Mouse (Mus musculus) spleen, adult 2 months (tissue): Measurements from ENCODE around the gene Gm49336. TPM values are rescaled to one million over a fixed set of nuclear protein-coding genes. Genes with fewer than 3 reads are reported as not detected.

Experiments
- DNase-seq, 2 experiments: peaks; one replicate each; pipeline versions ENCODE4 v3.0.0 to v3.0.0-alpha.2; 2012 to 2021; ENCODE audit warnings: low spot score in 2 of 2, low read depth in 1 of 2
- H3K27ac ChIP-seq: fragments of 200-500 bp; 2 replicates; pipeline ENCODE4 v1.5.1; 2012; ENCODE audit warnings: low read length, inconsistent platforms; ENCODE audit not compliant: insufficient read depth
- H3K27me3 ChIP-seq: fragments of 200-500 bp; 2 replicates; pipeline ENCODE4 v1.6.1; 2012; ENCODE audit warnings: mild to moderate bottlenecking, moderate library complexity, low read length, inconsistent platforms; ENCODE audit not compliant: control insufficient read depth, insufficient read depth
- H3K36me3 ChIP-seq: fragments of 200-500 bp; 2 replicates; pipeline ENCODE4 v1.6.1; 2012; ENCODE audit warnings: mild to moderate bottlenecking, low read length, inconsistent platforms; ENCODE audit not compliant: control insufficient read depth, insufficient read depth
- H3K4me1 ChIP-seq: fragments of 200-500 bp; 2 replicates; pipeline ENCODE4 v1.6.1; 2011; ENCODE audit warnings: inconsistent platforms; ENCODE audit not compliant: control insufficient read depth, insufficient read depth, insufficient read length
- H3K4me3 ChIP-seq: fragments of 200-500 bp; 2 replicates; pipeline ENCODE4 v1.5.1; 2011; ENCODE audit warnings: mild to moderate bottlenecking, inconsistent platforms; ENCODE audit not compliant: insufficient read depth, insufficient read length; ENCODE audit errors: extremely low read depth
- CTCF ChIP-seq: fragments of 200-500 bp; IDR thresholded peaks from 2 replicates; pipeline ENCODE4 v1.5.1; 2011; ENCODE audit warnings: mild to moderate bottlenecking, inconsistent platforms; ENCODE audit not compliant: insufficient read depth, insufficient read length, insufficient replicate concordance; ENCODE audit errors: extremely low read depth
- POLR2A ChIP-seq: fragments of 200-500 bp; IDR thresholded peaks from 2 replicates; pipeline ENCODE4 v1.6.1; 2011; ENCODE audit warnings: low read depth, low read length, inconsistent platforms
- WGBS: fragments of 180-500 bp; shearing (Covaris S2); methylation state at CpG from one replicate; pipeline ENCODE4 v1.1.7; 2018; 5-methylcytosine and 5-hydroxymethylcytosine counted together
- polyA plus RNA-seq: library from polyadenylated mRNA; depleted of rRNA; stranded (reverse); fragments of >200 nt; gene quantifications from 2 replicates; pipeline ENCODE4 v1.2.3, GENCODE M21; 2012; rRNA removed

Gene Gm49336
- polyA plus RNA-seq: 11.9 and 14.3 TPM in 2 replicates

DNA sequence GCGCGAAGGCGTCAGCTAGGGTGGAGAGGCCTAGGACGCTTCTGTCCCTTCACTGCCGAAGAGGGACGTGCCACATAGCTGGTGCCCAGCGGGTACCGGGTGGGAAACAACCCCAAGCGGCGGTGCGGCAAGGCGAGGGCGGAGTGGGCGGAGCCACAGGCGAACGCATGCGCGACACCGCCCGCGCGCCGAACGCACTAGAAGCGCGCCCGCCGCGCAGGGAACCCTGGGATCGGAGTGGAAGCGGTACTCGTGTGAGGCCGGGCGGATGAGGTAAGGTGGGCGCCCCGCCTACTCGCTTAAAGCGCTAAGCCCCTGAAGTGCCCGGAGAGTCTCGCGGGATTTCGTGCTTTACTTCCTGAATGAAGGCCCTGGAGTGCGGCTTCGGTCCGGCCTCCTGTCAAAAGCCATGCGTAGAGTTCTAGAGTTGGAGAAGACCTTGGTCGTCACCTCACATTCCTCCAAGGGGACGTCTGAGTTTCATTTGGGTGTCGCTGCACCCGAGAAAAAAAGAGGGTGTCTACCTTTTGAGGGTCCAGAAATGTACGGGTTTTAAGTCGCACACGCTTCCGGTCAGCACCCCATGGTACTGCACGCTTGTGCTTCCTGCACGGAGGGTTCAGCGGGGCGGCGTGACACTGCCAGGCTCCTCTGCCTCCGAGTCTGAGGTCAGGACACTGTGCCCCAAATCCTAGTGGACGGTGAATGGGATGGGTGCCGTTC lies at the start of gene Gm49336, which contains the start of gene Nupl1:
Gene Gm49336 (minus strand): TSS at position 227 of the 723 bp plus-strand sequence.
Gene Nupl1 (minus strand): TSS at position 151 of the 723 bp plus-strand sequence.
- TF ChIP-seq CTCF: no peak
- TF ChIP-seq POLR2A: peak; percentile 91
- H3K36me3 ChIP-seq: no peaks in the 10 kb centered on the region; the same call in 1 of the 2 replicates
- WGBS: under 1% methylated on average over 62 of the region's 62 CpGs
- H3K27me3 ChIP-seq: no peaks in the 10 kb centered on the region
- peak; percentile 99 for DNase-seq
- H3K27ac ChIP-seq: peak within 1 kb of the TSS; percentile 90
- H3K4me3 ChIP-seq: peak within 1 kb of the TSS; percentile 76
- peaks cover 10% of the 10 kb centered on the region for H3K4me1 ChIP-seq

GRCm38 (mm10) chr14:60301024-60301423 lies 49.7 kb upstream of the Gm49336 start:
- H3K27me3 ChIP-seq: no peaks in the 10 kb centered on the region
- H3K4me3 ChIP-seq: no peak overlapping the region
- WGBS: 81% methylated on average over 6 of the region's 6 CpGs
- no peak for DNase-seq
- peaks cover 26% of the 10 kb centered on the region for H3K36me3 ChIP-seq
- TF ChIP-seq POLR2A: no peak
- TF ChIP-seq CTCF: no peak
- no peak overlapping the region for H3K27ac ChIP-seq
- no peaks in the 10 kb centered on the region for H3K4me1 ChIP-seq

- H3K27ac ChIP-seq: no peak overlapping the region
- peaks cover 29% of the 10 kb centered on the region for H3K36me3 ChIP-seq
- no peak for TF ChIP-seq CTCF
- no peak for TF ChIP-seq POLR2A
- H3K27me3 ChIP-seq: no peaks in the 10 kb centered on the region
- 93% methylated on average over 14 of the region's 14 CpGs for WGBS
- no peak overlapping the region for H3K4me3 ChIP-seq
- no peak for DNase-seq
- H3K4me1 ChIP-seq: no peaks in the 10 kb centered on the region
Measured at GRCm38 (mm10) chr14:60300224-60300991, 49.1 kb upstream of the Gm49336 start.

DNA sequence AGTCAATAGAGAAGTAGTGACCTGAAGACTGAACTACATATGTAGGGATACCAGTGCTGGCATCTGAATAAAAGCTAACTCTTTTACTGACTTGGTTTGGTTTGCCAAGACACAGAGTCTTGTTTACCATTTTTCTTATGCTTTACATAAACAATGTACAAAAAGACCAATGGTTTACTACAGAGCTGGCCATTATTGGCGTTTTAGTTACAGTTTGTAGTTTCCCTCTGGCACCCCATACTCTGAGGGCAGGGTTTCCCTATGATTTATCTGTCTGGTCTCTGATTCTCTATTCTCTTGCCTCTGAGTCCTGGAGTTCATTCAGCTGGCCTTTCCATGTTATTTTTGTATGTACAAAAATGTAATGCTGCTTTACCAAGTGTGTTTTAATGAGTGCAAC lies 44.2 kb upstream of the Gm49336 start:
- no peak overlapping the region for H3K27ac ChIP-seq
- H3K4me3 ChIP-seq: no peak overlapping the region
- WGBS: 91% methylated on average over 1 of the region's 1 CpGs
- H3K4me1 ChIP-seq: peaks cover 2% of the 10 kb centered on the region; the same call in 1 of the 2 replicates
- DNase-seq: no peak
- peaks cover 39% of the 10 kb centered on the region for H3K36me3 ChIP-seq
- no peaks in the 10 kb centered on the region for H3K27me3 ChIP-seq
- TF ChIP-seq POLR2A: no peak
- TF ChIP-seq CTCF: no peak

DNA sequence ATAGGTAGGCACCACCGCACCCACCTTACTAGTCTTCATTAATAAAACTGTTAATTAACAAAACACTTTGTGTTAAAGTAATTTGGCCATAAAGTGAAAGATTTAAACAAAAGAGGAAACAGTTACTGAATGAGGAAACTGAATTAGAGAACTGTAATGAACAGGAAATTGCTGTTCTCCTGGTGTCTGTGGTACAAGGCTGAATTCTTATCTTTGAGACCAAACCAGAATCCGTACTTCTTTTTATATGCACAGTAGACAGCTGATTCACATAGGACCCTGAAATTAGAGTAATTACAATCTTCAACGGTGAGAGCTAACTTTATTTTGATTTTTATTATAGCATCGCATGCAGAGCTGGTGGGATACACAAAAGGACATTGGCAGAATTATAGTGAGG lies 39.1 kb upstream of the Gm49336 start:
- H3K4me3 ChIP-seq: no peak overlapping the region
- no peak for DNase-seq
- H3K36me3 ChIP-seq: peaks cover 26% of the 10 kb centered on the region
- WGBS: 30% methylated on average over 4 of the region's 4 CpGs
- no peaks in the 10 kb centered on the region for H3K27me3 ChIP-seq
- H3K27ac ChIP-seq: peak overlapping the region; percentile 67
- H3K4me1 ChIP-seq: peaks cover 2% of the 10 kb centered on the region; the same call in 1 of the 2 replicates
- TF ChIP-seq CTCF (no peak), POLR2A (no peak)

DNA sequence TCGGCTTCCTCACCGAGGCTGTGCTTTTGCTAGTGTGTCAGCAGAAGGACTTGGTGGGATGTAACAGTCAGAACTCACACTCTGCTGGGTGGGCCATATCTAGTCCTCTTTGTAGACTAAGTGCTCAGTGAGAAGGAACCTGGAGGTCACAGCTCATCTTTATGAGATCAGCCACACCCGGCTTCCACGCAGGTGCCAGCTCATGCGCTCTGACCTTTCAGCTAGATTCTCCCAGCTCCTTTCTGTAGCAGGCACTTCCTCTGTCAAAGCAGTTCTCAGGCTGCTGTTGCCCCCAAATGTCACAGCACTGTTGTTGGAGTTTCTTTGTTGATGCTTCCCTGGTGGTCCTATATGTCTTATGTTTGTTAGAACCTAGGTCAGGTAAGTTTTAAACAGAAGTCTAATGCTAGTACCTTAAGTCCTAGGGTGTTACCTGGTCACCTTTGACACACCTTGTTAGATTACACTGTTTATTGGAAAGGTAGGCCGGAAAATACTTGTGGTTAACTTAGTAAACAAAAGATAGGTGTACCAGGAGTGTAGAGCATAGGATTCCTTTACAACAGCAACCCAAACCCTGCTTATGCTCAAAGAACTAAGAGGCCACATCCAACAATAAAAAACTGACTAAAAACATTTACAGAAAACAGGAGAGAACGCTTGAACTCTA lies 35.0 kb upstream of the Gm49336 start:
- H3K4me3 ChIP-seq: no peak overlapping the region
- TF ChIP-seq CTCF: no peak
- TF ChIP-seq POLR2A: no peak
- H3K36me3 ChIP-seq: peaks cover 24% of the 10 kb centered on the region
- 85% methylated on average over 7 of the region's 7 CpGs for WGBS
- H3K27me3 ChIP-seq: no peaks in the 10 kb centered on the region
- no peak for DNase-seq
- peaks cover 2% of the 10 kb centered on the region; the same call in 1 of the 2 replicates for H3K4me1 ChIP-seq
- no peak overlapping the region for H3K27ac ChIP-seq
